Mouse (Mus musculus) mammary gland, adult 2 months (tissue): ENCODE results near the gene Rhox3h. TPM values are rescaled to one million over a fixed set of nuclear protein-coding genes. Genes with fewer than 3 reads are reported as not detected.

Experiments
- polyA plus RNA-seq: library from polyadenylated mRNA; depleted of rRNA; stranded (reverse); fragments of >200 nt; gene quantifications from 2 replicates; pipeline ENCODE4 v1.2.3, GENCODE M21; 2012; ENCODE audit warnings: low replicate concordance; rRNA removed

Rhox3h gene
- not detected in 2 replicates for polyA plus RNA-seq

GRCm38 (mm10) chrX:37668664-37669063 lies at the start of gene Rhox3h:
TSS of gene Rhox3h (minus strand) at chrX:37668764.

GRCm38 (mm10) chrX:37673177-37673576 lies 4.6 kb upstream of the Rhox3h start, which contains the start of gene Rhox2h:
TSS of gene Rhox2h (minus strand) at chrX:37673277.

GRCm38 (mm10) chrX:37651227-37651626 lies 17.3 kb downstream of the Rhox3h start, which contains the start of gene Rhox4g:
TSS of gene Rhox4g (minus strand) at chrX:37651327.

GRCm38 (mm10) chrX:37643370-37643769 lies 25.2 kb downstream of the Rhox3h start, which contains the start of gene Rhox2g:
TSS of gene Rhox2g (minus strand) at chrX:37643470.

GRCm38 (mm10) chrX:37628512-37628911 lies 40.1 kb downstream of the Rhox3h start, which contains the start of gene Rhox3g:
TSS of gene Rhox3g (minus strand) at chrX:37628612.

Other genes with a start within 250 kb of the Rhox3h start
- not detected in 2 replicates for gene Rhox4b, start 236.3 kb downstream of the Rhox3h start, polyA plus RNA-seq
- gene Rhox2c, start 215.1 kb downstream of the Rhox3h start, polyA plus RNA-seq = not detected in 2 replicates
- gene Rhox3c, start 210.2 kb downstream of the Rhox3h start, polyA plus RNA-seq = not detected in 2 replicates
- not detected in 2 replicates for gene Rhox4c, start 188.4 kb downstream of the Rhox3h start, polyA plus RNA-seq
- not detected in 2 replicates for gene Rhox2d, start 175.3 kb downstream of the Rhox3h start, polyA plus RNA-seq
- gene Rhox4d, start 154.4 kb downstream of the Rhox3h start, polyA plus RNA-seq = not detected in 2 replicates
- gene Rhox2e, start 138.3 kb downstream of the Rhox3h start, polyA plus RNA-seq = not detected in 2 replicates
- gene Rhox3e, start 126.7 kb downstream of the Rhox3h start, polyA plus RNA-seq = not detected in 2 replicates
- not detected in 2 replicates for gene Rhox4e, start 111.4 kb downstream of the Rhox3h start, polyA plus RNA-seq
- gene Rhox2f, start 97.4 kb downstream of the Rhox3h start, polyA plus RNA-seq = not detected in 2 replicates
- gene Rhox3f, start 87.8 kb downstream of the Rhox3h start, polyA plus RNA-seq = not detected in 2 replicates
- gene Rhox4f, start 61.1 kb downstream of the Rhox3h start, polyA plus RNA-seq = not detected in 2 replicates
- gene Rhox3g, start 40.2 kb downstream of the Rhox3h start, polyA plus RNA-seq = not detected in 2 replicates
- gene Rhox2g, start 25.3 kb downstream of the Rhox3h start, polyA plus RNA-seq = not detected in 2 replicates
- not detected in 2 replicates for gene Rhox4g, start 17.4 kb downstream of the Rhox3h start, polyA plus RNA-seq
- not detected in 2 replicates for gene Rhox2h, start 4.5 kb upstream of the Rhox3h start, polyA plus RNA-seq
- gene Rhox5, start 136.1 kb upstream of the Rhox3h start, polyA plus RNA-seq = not detected in 2 replicates
- not detected in 2 replicates for gene Rhox6, start 158.1 kb upstream of the Rhox3h start, polyA plus RNA-seq
- gene Rhox7a, start 162.9 kb upstream of the Rhox3h start, polyA plus RNA-seq = not detected in 2 replicates
- not detected in 2 replicates for gene Rhox8, start 210.2 kb upstream of the Rhox3h start, polyA plus RNA-seq
- gene Rhox7b, start 228.5 kb upstream of the Rhox3h start, polyA plus RNA-seq = not detected in 2 replicates
- not detected in 2 replicates for gene Rhox9, start 233.0 kb upstream of the Rhox3h start, polyA plus RNA-seq